Mouse (Mus musculus): ENCODE data around the gene Dhx16.

Gene Dhx16

DNA sequence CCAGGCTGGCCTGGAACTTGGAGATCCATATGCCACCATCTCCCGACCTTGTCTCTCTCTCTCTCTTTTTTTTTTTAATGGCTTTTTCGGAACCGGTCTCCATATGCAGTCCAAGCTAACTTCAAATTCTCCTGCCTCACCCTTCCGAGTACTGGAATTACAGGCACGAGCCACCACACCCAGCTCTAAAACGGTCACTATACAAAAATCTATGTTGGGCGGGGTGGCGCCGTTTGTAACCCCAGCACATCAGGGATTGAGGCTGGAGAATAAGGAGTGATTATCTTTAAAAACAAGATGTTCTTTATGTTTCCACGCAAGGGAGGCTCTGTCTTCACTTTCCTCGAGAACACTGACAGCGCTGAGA lies 18.8 kb upstream of the Dhx16 start:
- DNase-seq, result no peak

DNA sequence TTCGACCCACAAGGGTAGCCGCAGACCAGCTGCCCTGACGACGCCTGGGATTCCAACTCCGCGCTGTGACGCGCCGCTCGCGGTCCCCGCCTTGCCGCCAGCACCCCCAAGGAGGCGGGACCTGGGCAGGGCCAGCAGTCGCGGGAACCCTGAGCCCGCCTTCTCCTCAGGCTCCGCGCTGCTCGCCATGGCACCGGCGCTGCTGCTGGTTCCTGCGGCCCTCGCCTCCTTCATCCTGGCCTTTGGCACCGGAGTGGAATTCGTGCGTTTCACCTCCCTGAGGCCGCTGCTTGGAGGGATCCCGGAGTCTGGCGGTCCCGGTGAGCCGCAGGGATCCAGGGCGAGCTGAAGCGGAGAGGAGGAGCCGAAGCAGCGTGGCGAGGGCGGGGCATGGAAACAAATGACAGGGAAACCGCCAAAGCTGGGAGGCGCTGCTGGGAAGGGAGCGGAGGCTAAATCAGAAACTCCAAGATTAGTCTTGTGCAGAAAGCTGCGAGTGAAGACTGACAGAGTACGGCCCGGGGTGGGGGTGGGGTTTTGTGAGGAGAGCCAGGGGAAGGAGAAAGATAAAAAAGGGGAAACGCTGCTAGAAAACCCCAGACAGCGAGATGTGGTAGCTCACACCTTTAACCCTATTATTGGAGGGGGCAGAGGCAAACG lies 18.3 kb upstream of the Dhx16 start, which contains the start of gene Nrm:
Gene Nrm, plus strand, starts transcription at position 121 of the 660 bp plus-strand sequence.
- peak; percentile 87 to 89 for DNase-seq

DNA sequence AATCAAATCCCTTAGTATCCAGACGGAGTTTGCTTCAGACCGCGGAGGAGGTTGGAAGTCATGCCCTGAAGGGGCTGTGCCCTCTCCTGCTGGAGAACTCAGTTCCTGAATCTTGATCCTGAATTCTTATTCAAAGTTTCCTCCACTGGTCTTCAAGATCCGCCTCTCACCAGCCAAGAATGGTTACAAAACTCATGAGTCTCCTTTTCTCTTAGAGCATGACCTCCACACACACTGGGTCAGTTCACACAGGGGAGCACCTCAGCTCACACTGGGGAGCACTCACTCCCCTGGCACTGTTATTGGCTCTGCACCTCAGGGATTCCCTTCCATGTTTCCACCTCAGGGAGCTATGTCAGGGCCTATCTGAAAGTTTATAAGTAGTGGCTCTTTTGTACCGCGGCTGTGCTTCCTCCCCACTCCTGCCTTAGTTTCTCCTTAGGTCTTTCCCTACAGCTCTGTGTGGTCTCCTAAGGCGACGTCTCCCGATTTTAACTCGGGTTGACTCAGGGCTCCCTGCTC lies 14.7 kb upstream of the Dhx16 start:
- no peak for DNase-seq

DNA sequence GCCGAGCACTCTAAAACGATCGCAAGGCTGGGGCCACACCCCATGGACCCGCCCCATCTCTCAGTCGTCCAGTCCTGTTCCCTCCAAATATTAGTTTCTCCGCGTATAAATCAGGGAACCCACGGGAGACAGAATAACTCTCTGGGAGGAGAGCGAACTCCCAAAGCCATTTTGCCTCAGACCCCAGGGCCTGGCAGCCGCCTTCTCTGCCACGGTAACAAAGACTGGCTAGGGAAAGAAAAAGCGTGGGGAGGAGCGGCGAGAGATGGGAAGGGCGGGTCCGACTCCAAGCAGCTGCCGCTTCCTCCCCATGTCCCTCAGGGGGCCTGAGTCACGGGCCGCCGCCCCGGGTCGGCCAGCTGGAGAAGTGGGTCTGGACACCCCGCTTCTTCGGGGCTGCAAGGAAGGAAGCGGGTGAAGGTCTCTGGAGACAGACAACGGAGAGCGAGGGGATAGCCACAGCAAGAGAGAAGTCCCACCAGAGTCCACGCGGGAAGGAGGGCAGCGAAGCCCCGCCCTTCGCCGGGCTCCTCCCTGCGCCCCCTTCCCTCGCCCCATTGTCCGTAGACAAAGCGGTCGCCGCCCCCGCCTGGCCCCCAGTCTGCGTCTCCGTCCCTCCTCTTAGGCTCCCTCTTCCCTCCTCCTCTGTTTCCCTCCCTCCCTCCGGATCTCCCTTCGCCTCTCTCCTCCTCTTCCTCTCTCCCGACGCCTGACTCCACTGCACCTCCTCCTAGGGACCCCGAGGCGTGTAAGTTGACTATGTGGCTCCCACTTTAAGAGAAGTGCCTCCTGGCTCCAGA lies 13.9 kb upstream of the Dhx16 start, which contains the start of gene Ppp1r18:
Gene Ppp1r18, plus strand, starts transcription at position 113 of the 800 bp plus-strand sequence.
- no peak for DNase-seq

DNA sequence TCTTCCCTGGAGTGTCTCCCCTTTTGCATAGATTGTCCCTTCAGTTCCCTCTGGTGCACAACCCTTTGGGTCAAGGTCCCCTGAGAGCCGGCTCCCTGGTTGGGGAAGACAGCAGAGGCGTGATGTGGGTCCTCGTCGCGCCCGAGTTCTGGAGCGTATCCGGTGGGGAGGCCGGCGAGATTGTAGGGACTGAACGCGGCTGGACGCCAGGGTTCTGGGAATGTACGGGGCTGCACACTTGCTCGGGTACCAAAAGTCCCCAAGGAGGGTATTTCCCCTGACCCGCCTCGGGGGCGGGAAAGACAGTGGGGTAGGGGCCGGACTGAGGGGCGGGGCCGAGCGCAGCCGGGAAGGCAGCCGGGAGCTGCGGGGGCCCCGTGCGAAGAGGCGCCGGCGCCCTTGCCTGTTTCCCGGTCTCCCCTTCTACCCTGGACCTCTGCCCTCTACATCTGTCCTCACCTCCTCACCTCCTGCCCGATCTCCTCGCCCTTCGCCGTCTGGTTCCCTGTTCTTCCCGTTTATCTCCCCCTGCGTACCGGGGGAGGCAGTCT lies 13.3 kb upstream of the Dhx16 start:
- peak; percentile 18 to 29 for DNase-seq

DNA sequence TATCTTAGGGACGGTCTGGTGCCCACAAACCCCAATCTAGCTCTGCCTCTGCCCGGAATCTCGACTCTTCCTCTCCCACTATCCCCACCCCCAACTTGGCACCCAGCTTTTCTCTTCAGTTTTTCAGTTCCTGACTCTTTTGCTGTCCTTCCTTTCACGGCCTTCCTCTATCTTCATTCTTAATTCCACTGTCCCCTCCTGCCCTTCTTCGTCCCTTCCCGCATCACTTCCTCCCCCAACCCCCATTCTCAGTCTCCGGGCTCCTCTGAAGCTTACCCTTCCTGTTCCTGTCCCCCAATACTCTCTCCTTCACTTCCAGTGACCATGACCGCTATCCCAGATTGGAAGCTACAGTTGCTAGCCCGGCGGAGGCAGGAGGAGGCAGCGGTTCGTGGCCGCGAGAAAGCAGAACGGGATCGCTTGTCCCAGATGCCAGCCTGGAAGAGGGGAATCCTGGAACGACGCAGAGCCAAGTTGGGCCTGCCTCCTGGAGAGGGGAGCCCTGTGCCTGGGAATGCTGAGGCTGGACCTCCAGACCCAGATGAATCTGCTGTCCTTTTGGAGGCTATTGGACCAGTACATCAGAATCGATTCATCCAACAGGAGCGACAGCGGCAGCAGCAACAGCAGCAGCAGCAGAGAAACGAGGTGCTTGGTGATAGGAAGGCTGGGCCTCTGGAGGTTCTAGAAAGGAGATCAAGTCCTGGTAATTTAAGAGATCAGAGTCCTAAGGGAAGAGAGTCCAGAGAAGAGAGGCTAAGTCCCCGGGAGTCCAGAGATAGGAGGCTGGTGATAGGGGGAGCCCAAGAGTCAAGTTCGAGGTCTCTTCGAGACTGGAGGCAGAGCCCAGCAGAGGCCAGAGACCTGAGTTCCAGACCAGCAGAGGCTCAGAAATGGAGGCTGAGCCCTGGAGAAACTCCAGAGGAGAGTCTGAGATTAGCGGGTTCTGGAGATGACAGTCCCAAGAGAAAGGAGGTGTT lies 12.4 kb upstream of the Dhx16 start:
- DNase-seq, result no peak

DNA sequence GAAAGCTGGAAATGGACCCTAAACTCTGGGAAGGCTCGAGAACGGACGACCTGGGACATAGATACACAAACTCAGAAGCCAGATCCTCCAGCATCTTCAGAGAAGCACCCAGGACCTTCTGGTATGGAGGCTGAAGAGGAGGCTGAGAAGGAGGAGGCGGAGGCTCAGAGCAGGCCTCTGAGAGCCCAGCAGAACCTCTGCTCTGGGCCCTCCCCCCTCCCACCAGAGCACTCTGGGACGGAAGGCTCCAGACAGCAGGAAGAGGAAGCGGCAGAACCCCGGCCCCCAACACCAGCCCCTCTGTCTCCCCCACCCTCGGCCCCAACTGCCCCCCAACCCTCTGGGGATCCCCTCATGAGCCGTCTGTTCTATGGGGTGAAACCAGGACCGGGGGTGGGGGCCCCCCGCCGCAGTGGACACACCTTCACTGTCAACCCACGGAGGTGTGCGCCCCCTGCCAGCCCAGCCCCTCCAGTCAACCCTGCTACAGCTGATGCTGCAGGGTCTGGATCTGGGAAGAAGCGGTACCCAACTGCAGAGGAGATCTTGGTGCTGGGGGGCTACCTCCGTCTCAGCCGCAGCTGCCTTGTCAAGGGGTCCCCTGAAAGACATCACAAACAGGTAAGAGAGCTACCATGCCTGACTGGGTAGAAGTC lies 11.3 kb upstream of the Dhx16 start:
- DNase-seq, result no peak

DNA sequence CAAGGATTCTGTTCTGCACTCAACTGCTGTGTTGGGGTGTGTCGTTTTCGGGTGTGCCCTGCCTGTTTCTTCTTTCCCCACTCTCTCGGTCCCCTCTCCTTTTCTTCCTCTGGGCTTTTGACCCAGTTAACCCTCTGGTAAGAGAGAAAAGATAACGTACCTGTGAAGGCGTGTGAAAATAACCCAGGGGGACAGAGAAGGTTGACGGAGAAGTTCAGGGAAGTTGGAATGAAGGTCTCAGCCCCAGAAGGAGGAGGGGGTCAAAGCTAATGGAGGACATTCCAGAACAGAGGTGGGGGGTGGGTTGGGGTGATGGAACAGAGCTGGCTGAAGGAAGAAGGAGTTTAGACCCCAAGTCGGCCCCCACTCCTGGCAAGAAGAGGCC lies 10.7 kb upstream of the Dhx16 start:
- DNase-seq, result no peak

DNA sequence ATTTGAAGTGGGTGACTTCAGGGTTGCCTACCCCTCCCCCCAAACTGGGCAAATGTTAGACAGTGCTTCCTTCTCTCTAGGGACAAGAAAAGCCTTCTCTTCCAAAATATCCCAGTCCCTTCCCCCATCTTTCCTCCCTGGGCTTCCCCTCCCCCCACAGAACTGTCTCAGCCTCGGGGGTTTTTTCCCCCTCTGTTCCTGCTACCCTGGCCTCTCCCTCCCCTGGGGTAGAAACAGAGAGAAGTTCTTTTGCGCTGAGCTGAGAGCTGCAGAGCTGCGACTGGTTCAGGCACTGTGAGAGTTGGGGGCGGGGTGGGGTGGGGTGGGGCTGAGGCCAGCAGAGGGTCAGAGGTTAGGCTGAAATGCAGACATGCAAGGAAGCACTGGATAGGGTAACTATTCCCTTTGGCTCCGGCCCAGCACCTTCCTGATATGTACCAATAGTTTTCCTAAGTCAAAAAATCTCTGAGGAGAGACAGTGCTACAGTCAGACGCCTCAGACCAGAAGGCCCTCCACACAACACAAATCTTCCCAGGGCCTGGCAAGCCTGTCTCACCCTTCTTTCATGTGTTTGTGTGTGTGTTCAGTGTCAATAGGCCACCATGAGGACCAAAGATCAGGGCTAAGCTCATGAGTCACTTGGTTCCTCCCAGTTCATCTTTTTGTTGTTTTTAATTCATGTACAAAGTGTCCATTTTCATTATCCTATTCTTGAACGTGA lies 10.1 kb upstream of the Dhx16 start:
- DNase-seq, result no peak

DNA sequence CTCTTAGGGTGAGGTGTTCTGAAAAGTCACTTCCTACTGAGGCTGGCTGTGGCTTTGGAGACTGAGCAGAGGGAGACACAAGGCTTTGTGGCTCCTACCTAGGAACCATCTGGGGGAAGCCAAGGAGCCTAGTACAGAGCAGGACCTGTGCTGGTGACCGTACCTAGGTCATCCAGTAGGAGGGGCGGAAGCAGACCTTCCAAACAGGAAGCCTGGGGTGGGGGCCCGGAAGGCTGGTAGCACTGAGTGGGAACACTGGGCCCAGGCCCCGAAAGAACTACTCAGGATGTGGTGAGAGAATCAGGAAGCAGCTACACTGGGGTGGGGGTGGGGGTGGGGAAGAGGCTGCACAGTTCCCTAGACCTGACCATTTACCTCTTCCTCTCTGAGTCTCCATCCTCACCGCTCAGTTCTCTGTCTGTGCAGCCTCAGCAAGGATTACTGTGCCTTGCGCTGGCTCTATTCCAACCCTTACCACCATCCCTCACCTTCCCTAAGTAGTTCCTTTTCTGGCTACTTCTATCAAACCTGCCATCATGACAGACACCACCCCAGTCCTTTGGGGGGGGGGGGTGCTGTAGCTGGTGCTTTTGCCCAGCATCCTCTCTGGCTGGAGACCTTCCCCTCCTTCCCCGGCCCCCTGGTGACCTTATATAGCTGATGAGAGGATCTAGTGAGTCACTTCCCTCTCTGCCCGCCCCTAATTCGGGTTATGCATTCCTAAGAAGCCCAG lies 9.3 kb upstream of the Dhx16 start:
- no peak for DNase-seq

DNA sequence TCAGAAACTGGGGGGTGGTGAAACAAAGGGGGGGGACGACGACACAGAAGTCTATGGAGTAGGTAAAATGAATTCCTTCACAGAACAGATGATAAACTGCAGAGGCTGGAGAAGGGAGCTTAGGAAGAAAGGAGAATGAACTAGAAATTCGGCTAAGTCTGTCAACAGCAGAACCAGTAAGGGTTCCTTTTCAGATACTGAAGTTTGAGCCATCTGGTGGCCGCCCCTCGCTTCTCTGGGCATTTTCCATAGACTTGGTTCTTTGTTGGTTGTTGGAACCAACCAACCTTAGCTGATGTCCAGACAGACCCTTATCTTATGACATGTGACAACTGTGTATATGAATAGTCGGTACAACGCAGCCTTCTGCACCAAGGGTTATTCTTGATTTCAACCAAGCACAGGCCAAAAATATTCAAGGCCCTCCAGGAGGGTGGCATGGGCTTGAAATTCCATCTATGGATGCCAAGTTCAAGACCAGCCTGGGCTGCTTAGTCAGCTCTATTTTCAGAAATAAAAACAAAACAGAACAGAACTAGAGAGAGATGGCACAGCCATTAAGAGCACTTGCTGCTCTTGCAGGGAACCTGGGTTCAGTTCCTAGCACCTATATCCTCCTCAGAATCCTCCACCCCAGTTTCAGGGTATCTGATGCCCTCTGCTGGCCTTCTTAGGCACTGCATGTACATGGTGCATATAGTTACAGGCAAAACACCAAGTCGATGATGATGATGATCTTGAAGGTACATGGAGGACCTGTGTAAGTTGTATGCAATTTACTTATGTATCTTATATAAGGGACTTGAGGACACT lies 8.5 kb upstream of the Dhx16 start:
- DNase-seq, result no peak

DNA sequence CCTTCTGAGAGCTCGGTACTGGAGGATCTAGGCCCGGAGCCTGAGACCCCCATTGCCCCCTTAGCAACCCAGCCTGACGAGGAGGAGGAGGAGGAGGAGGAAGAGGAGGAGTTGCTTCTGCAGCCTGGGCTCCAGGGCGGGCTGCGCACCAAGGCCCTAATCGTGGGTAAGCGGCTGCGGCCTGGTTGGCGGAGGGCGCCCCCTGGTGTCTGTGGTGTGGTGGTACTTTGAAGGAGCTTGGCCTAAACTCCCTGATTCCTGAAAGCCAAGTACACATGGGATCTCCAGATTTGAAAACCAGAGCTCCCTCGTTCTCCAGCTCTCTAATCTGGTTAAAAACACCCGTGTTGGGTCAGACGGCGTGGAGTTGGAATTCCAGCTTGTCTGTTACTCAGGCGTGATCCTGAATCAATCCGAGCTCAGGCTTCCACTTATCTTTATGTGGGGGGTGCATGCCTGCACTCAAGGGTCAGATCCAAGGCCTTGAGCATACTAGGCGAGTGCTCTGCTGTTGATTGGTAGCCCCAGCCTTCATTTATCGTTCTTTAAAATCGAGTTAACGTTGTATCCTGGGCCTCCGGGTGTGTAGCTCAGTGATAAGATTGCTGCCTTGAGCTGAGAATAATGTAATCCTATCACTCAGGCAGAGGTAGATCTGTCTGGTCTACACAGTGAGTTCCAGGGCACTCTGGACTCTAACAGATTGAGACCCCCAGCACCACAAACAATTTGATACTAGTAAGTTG lies 5.7 kb upstream of the Dhx16 start:
- peak; percentile 93 for DNase-seq

DNA sequence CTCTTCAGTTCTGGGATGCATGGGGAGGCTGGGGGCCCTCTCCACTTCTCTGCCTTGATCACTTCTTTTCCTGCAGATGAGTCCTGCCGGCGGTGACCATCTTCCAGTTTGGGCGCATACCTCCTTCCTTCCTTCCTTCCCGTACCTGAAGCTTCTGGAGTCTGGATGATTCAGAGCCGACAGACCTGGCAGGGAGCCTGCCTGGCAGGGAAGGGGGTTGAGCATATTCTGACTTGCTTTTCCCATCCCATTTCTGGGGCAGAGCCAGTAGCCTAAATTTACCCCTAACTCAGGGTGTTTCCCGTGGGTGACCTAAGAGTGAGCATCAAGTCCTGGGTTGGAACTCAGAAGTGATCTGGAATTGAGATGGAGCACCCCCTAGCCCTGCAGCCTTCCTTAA lies 4.9 kb upstream of the Dhx16 start:
- peak; percentile 23 to 30 for DNase-seq

DNA sequence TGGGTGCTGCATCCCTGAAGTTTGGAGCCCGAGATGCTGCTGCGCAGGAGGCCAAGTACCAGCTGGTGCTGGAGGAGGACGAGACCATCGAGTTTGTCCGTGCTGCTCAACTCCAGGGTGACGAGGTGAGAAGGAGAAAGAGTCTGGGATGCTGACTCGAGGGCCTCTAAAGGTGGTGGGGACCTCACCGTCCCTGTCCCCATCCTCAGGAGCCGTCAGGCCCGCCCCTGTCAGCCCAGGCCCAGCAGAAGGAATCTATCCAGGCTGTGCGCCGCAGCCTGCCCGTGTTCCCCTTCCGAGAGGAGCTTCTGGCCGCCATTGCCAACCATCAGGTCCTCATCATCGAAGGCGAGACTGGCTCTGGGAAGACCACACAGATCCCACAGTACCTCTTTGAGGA lies 3.3 kb downstream of the Dhx16 start:
- no peak for DNase-seq

DNA sequence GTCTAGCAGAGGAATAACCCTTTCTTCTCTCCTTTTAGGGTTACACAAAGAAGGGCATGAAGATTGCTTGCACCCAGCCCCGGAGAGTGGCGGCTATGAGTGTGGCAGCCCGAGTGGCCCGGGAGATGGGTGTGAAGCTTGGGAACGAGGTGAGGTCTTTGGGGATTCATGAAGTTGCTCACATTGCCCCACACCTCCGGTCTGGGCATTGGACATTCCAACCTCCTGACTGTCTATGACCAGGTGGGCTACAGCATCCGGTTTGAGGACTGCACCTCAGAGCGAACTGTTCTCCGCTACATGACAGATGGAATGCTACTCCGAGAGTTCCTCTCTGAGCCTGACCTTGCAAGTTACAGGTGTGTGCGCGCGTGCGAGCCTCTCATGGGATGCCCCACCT lies 4.2 kb downstream of the Dhx16 start:
- no peak for DNase-seq

DNA sequence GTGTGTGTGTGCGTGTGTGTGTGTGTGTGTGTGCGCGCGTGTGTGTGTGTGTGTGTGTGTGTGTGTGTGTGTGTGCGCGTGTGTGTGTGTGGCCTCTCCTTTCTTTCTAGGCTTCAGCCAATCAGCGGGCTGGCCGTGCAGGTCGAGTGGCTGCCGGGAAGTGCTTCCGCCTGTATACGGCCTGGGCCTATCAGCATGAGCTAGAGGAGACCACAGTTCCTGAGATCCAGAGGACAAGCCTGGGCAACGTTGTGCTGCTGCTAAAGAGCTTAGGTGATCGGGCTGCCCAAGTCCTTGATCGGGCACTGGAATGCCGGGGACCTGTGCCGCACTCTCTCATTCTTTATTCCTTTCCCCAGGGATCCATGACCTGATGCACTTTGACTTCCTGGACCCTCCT lies 8.1 kb downstream of the Dhx16 start:
- DNase-seq, result no peak

DNA sequence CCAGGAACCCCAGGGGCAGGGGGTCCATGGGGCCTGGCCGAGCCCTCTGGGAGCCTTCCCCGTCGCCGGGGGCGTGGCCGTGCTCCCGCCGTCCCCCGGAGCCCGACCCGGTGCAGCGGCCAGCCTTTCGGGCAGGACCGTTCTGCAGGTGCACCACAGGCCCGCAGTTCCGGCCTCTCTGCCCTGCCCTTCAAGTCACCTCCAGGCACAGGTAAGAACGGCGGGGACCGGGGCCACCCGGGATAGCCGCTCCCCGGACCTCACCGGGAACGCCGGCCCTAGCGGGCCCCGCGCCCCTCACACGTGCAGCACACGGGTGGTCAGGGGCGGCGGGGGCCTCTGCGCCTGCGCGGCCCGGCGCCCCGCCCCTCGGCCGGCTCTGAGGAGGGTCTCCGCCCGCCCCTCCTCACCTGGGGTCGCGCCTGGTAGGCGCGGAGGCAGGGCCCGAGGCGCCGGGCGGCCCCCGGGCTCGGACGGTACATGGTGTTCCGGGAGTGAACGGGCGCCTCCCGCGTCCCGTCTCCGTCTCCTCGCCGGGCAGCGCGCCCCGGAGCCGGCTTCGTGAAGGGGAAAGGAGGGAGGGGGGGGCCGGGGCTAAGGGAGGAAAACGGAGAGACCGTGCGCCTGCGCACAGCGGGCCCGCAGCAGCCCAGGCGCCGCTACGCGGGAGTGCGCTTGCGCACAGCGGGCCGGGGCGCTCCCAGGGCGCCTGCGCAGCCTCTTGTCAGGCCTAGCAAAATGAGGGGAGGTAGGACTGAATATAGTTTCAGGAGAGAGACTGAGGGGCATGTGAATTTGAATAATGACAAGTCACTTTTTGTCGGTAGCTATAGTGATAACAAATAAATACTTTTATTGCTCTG lies 17.4 kb downstream of the Dhx16 start, which contains the start of gene 2310061I04Rik:
Gene 2310061I04Rik, minus strand, starts transcription at position 651 of the 863 bp plus-strand sequence.
- peak; percentile 90 to 95 for DNase-seq

All from cerebellum, postnatal 36 days (tissue).